Mouse (Mus musculus): ENCODE measurements at regions not wholly inside any gene's neighbourhood (a gene's known extent, or its start where the extent isn't known, plus 50 kb on each side); places are given as distances from the start of the nearest gene placed in this dataset.

DNA sequence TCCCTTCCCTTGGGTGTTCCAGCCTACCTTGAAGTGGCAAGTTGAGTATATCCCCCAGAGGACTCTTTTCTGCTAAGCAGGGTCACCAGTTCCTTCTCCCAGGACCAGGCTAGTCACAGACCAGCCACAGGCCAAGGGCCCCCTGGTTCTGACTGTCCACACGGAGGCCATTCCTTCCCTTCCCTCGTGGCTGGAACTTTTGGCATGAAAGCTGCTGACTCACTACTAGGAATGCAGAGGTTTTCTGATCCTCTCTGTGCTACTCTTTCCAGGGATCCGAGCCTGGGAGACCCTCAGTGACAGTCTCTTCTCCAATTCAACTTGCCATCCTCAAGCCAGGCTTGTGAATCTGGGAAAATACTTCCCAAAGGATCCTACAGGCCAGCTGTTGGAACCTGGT lies 59.1 kb upstream of the Ptprt start:
- no peak for DNase-seq

DNA sequence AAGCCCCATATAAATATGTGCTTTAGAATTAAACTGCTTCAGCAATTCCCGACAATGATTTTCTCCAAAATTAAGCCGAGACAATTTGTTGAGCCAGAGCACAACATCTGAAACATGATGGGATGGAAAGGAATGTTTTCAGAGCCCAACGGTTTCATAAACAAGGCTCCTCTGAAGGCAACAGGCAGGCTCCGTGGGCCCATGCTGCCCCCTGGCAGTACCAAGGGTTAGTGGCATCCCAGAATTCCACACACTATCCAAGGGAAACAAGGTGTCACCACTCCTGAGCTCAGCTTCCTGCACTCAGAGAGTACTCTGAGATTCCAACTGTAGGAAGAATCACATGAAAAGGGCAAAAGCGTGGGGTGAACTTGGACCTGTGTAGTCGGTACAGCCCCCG lies 57.5 kb upstream of the Ptprt start:
- peak; percentile 35 to 38 for DNase-seq

DNA sequence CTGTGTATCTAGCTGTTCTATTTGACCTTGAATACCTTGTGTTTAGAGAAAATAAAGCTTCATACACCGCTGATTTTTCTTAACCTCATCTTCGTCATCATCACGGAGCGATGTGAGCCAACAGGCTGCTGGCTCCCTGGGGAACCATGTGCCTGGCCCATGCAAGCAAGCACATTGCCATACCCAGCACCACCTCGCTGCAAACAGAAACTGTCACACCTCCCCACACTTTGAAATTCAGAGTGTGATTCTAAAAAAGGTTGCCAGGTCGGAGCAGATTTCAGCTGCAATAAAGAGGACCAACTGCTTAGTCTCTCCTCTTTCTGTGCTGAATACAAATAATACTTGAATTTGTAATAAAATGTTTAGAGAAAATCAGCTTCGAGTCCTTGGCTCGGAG lies 54.0 kb upstream of the Ptprt start:
- no peak for DNase-seq

DNA sequence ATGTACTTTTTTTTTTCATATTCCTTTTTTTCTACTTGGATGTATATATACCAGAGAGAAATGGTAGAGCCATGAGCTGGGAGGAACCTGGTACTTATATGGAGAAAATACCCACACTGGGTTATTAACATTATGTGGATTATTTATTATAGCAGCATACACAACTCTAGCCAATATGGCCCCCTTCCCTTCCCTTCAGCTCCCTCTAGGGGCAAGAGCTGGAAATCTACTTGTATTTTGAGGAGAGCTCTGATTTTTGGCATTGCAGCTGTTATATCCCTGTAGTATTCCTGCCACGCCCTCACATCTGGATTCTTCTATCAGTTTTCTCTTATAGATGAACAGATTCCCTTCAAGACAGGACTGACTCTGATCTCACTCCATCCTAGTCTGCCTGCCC lies 52.0 kb upstream of the Ptprt start:
- DNase-seq = peak; percentile 19 to 24

DNA sequence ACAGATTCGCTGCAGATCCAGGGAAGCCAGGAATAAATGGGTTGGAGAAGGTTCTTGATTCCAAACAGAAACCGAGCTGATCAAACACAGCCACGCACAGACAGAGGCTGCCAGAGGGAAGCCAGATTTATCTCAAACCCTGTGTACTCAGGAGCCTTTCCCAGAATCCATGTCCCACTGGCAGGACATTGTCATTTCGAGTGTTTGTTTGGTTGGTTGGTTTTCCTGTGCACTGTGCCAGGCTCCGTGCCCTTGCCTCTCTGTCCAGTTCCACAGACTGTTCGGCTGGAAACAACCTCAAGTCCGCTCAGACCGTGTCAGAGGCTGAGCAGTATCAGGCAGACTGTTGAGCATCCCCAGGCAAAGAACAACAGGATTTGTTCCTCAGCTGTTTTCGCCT lies 51.4 kb upstream of the Ptprt start:
- no peak for DNase-seq
